Mouse (Mus musculus) heart, adult 8-10 months (tissue): ENCODE data around the gene Zfr. TPM values are rescaled to one million over a fixed set of nuclear protein-coding genes. Genes with fewer than 3 reads are reported as not detected.

ENCODE experiments used
- DNase-seq: peaks from one replicate; pipeline ENCODE4 v3.0.0; 2022; ENCODE audit warnings: low spot score
- total RNA-seq, 4 experiments: library from RNA; stranded (reverse); gene quantifications; 2 replicates each; pipeline ENCODE4 v1.2.4; 2022

Zfr gene
- 10 to 100 TPM; 74.9 to 84.2 (median 79.7) TPM for total RNA-seq

DNA sequence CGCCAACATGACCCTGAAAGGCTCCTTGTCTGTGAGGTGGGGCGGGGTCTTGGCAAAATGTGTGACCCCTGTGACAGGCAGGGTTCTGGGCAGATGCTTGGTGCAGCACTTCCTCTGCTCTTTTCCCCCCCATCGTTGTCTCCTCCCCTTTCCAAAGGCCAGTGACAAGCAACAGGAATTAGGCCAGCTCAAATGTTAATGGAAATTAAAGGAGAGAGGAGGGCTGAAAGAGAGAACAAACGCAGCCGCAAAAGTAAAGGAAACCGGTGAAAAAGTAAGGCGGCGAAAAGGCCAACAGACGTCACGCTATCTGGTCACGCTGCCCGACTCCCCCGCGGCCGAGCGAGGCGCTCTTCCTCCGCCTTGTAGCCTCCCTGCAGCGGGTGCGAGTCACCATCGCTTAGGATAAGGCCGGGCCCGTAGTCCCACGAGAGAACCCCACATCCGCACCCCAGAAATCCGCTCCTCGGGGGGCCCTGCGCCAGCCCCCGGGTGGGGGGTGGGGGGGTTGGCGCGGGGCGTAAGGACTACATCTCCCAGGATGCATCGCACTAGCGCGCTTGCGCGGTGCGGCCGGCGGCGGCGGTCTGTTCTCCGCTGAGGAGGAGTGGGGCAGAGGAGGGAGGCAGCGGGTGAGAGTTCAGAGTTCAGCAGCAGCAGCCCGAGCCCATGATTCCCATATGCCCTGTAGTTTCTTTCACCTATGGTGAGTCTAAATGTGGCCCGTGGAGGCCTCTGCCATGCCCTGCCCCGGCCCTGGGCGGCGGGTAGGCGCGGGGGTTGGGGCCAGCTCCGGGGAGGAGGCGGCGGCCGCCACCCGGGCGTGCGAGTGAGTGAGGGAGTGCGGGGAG is at the start of gene Zfr:
TSS of gene Zfr (plus strand) at position 590 of the 851 bp plus-strand sequence.
- DNase-seq = peak; percentile 91

GRCm38 (mm10) chr15:12067971-12068370 is 49.7 kb upstream of the Zfr start:
- peak; percentile 66 for DNase-seq

DNA sequence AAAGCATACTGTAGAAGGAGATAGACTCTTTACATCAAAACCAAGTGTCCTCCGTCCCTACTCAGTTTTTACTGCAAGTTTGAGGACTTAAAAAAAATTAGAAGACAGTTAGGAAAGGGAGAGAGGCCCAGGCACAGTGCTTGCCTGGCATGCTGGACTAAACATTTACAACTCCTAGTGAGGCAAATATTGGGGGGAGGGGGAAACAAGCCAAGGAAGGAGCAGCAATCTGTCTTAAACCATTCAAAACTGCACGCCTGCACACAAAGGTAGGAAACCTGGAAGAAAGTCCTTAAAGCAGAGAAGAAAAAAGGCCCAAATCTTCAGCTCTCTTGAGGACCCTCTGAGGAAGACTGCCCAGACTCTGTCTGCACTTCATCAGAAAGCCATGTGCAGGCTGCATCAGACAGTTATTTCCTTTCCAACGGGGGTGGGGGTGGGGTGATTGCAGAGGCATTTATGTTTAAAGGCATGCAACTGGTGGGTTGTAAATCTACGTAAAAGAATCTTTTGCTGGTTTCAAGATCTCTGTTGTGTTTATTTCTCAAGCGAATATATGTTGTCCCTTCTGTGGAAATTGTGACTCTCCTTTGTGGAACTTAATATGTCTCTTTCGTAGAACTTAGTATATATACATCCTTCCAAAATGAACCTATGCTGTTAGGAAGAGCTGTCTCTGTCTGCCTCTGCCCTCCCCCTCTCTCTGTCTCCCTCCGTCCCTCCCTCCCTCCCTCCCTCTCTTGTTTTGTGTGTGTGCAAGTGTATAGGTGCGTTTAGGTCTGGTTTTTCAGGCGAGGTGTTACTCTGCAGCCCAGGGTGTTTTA is 49.0 kb upstream of the Zfr start:
- DNase-seq = no peak

DNA sequence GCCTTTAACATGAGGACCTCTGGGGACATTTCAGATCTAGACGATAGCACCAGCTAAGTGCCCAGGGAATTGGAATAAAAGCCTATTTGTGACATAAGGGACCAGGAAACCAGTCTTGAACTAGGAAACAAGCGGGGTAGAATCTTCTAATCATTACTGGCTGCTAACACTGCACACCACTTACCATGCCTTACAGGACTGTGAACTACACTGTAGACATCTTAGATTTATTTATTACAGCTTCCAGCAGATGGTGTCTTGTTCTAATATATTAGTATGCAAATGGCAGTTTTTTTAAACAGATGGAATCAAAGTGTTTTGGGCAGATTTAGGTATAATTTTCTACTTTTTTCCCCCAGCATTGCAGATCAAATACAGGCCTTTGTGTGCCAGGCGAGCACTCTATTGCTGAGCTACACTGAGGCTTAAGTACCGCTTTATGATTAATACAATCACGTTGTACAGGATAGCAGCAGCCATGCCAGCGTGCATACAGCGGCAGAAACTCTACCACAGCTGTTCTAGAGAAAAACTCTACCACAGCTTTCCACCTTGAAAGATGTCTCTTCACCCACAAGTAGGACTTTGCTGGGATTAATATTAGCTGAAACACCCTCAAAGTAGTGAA is 44.8 kb upstream of the Zfr start:
- DNase-seq = no peak

DNA sequence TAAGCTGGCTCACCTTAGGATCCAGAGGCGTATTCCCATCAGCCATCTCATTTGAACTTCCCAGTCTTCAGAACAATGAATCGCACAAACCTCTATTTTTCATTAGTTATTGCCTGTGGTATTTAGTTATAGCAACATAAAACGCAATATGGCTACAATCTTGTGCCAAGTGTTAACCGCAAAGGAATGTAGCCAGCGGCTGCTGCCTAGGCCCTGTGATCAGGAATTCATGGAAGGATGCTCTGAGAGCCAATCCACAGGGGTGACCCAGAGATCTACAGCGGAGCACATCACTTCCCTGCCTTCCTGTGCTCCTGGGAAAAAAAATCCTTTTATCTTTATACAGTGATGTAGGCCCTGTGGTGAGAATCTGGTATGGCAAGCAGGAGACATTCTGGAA is 43.2 kb upstream of the Zfr start:
- DNase-seq = no peak

DNA sequence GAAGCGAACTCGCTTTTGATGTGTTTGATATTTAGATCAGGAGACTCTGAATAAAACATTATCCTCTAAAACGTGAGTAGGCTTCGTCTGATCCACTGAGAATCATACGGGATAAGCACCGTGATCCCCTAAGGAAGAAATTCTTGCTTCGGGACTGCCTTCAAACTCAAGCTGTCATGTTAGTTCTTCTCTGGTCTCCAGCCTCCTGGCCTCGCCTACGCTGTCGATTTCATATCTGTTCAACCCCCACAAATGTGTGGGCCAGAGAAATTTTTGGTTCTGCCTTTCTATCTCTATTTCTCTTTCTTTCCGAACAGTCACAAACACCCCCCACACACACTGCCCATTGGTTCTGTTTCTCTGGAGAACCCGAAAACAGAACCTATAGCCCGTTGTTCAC is 35.3 kb upstream of the Zfr start:
- DNase-seq = no peak

- DNase-seq = peak; percentile 46
Measured at GRCm38 (mm10) chr15:12084164-12084563, 33.5 kb upstream of the Zfr start.

DNA sequence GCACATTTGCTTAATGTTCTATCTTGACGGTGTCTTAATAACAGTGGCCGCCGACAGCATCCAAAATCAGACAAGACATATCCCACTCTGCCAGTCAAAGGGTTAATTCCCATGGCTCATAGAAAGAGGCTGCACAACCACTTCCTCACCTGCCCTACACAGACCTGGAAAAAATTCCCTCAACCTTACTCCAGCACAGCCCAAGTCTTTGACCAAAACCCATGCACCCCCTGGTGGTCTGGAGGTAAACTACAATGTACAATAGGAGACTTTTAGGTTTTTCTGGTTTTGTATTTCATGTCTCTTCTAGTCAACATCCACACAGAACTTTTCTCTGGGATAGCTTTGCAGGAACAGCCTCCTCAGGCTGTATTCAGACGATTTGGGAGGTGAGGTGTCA is 32.8 kb upstream of the Zfr start:
- peak; percentile 76 for DNase-seq

GRCm38 (mm10) chr15:12087634-12088033 is 30.0 kb upstream of the Zfr start:
- no peak for DNase-seq

DNA sequence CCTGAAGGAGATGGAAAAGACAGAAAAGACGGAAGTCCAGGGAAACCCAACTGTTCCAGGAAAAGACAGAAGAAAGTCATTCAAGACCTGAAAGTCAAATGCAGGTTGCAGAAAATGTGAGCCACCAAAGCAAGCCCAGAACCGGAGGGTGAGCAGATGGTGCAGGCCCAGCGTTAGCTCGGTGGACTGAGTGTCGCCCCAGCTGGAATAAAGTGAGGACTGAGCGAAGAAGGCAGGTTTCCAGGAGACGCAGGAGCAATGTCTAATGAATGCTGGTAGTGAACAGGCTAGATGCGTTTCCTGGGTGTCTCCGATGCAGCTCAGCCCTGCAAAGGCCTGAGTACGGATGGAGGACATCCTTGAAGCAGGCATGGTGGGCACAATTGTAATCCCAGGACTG is 29.5 kb upstream of the Zfr start:
- DNase-seq = no peak

GRCm38 (mm10) chr15:12090087-12090486 is 27.5 kb upstream of the Zfr start:
- no peak for DNase-seq

- DNase-seq = no peak
Measured at GRCm38 (mm10) chr15:12090981-12091669, 26.5 kb upstream of the Zfr start.

DNA sequence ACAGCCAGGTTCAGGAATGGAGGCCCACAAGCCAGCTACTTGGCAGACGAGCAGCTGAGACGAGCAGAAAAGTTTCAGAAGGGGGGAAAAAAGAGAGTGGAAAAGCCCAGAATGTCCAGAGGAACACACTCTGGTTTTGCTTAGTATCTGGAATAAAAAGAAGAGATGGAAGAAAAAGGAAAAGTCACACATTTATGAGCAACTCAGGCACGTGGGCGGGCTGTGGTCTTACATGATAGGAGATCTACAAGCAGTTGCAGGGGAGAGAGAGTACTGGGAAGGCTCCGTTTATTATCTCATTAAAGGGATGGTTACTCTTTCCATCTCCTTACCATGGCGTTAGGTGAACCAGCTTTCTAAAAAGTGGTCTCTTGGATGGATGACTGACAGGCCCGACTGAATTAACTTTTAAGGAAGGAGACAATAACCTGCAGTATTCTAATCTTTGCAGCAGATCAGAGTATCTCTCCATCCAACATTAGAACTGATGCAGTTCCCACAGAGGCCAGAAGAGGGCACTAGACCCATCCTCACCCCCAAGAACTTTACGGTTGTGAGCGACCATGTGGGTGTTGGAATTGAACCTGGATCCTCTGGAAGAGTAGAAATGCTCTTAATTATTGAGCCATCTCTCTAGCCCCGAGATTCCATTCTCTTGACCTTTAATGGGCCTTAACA is 25.7 kb upstream of the Zfr start:
- DNase-seq = peak; percentile 38

DNA sequence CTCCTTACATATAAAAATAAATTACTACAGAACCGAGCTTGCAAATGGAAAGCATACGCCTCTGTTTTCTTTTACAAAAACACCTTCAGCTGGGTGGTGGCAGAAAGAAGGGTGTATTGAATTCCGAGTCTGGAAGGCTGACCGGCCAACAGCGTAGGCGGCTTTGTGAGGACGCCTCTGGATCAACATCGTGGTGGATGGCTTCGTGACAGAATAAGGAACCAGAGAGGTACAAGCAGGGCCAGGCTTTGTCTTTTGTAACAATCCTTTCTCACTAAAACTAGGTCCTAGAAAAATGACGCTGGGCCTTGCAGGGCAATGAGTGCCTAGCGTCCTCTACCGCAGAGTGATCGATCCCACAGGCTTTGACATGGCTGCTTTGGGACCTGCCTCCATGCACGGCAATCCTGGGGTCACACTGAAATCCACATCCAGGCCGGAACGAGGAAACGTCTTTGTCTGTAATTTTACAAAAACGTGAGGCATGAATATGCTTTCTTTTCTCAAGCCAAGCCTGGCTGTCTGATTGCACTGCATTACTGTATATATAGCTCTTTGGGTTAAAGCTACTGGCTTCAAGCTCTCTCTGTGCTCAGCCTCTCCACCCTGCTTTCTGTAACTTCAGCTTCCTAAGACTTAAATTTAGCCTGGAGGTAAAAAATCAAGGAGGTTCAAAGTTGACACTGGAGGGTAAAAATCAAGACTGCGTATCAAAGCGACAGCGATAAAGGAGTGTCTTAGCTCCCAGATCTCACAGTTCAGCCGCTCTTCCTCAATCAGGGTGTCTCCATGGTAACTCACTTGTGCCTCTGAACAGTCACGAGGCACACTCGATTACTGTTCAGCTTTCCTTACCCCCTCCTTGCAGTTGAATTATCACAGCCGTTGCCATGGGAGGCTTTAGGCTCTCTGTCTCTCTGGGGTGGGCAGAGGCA is 24.3 kb upstream of the Zfr start:
- DNase-seq = no peak

DNA sequence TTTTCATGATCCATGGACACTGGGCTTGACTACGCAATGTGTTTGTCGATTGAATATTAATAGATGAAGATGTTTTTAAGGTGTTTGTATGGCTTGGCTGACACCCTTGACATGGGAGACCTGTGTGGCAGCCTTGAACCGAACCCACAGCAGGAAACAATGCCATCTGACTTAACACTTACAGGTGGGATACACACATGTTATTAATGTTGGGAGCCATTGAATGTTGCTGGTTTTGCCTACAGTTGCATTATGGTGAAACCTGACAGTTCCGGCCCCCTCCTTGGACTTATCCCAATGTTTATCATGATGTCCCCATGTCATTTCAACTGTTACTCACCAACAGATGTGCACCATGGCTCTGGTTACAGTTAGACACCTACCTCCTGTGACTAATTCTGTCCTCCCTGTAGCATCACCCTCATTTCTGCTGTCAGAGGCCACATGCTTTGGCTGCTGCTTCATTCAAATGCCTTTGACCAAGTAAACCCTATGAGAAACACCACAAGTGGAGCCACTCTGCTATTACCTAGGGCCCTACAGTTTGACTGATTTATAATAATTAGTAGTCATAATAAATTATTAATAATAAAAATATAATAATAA is 23.6 kb upstream of the Zfr start:
- no peak for DNase-seq

DNA sequence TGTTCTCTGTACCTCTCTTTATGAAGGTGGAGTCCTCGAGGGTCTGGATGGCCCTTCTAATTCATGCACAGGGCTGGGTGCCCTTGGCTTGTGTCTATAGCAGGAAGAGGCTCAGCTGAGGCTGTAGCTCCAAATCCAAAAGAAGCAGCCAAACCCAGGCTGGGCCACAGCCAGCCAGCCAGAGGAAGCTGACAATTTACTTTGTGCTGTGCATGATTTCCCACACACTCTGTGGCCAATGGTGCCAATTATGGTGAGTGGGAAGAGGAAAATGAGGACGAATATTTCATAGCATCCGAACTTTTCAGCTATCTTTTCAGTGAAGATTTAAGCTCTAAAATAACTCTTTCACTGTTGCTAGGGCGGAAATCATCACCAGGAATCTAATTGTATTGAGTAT is 21.2 kb upstream of the Zfr start:
- DNase-seq = no peak

- DNase-seq = no peak
Measured at GRCm38 (mm10) chr15:12097344-12097743, 20.3 kb upstream of the Zfr start.

DNA sequence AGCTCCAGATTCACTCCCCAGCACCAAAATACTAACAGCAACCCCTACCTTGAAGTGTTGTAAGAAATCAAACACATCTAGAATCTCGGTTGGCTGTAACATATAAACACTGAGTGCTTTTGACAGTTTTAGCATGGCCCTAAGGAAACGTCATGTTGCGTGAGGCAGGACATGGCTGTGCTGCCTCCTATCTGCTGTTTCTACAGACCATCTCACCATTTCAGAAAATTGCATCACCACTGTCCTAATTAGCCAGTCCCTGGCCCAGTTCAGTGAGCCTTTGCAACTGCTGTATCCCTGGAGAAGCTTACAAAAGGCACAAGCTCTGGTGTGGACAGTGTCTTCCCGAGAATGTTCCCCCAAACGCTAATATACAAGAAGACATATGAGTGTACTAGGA is 16.7 kb upstream of the Zfr start:
- no peak for DNase-seq

DNA sequence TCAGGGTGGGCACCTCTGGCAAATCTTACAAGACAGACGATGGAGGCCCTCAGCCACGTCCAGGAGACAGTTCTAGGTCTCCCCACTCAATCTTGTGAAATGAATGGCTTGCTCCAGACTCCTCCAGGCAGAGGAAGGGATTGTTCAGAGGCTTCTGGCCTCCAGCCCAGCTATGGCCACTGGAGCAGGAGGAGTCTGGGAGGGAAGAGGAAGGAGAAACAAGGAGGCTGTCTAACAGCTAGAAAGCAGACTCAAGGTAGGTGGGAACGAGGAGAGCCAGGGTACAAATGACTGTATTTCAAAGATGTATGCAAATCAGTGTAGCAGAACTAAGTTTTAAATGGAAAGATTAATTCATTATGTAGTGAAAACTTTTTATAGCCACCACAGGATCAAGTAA is 13.9 kb upstream of the Zfr start:
- no peak for DNase-seq

DNA sequence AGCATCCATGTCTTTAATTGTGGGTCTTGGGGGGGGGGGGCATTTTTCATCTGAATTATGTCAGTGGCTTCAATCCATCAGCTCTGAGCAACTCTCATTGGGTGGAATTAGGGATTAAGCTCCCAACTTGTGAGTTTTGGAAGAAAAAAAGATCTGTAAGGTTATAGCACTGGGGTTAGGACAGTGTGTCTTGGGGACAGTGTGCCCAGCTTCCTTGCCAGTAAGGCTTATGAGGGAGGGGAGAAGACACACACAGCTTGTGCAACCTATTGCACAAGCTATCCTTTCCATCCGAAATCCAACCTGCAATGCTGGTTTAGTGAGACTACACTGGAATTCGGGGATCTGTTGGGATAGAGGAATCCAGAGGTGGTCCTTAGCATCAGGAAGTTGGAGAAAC is 12.8 kb upstream of the Zfr start:
- no peak for DNase-seq
